Mouse (Mus musculus) effector memory CD4-positive, alpha-beta T cell, adult 5 months (primary cell): Measurements from ENCODE around the gene Naa11. TPM values are rescaled to one million over a fixed set of nuclear protein-coding genes. Genes with fewer than 3 reads are reported as not detected.

ENCODE experiments used
- polyA plus RNA-seq: library from polyadenylated mRNA; unstranded; fragments of 100-300 nt; shearing (Covaris generic); gene quantifications from one replicate; pipeline ENCODE4 v1.2.1, GENCODE M21; 2017

Naa11 gene
- polyA plus RNA-seq: not detected

GRCm38 (mm10) chr5:97392160-97392559, at the start of gene Naa11:
Naa11 (minus strand) TSS chr5:97392379.

Other genes with a start within 250 kb of the Naa11 start
- gene Gk2, start 64.6 kb upstream of the Naa11 start, polyA plus RNA-seq: not detected